Mouse (Mus musculus) myocyte (in vitro differentiated cells): ENCODE measurements around the gene Cnot4. TPM values are rescaled to one million over a fixed set of nuclear protein-coding genes. Genes with fewer than 3 reads are reported as not detected.

Source experiments
- H3K27me3 ChIP-seq: one replicate; pipeline ENCODE4 v1.6.1; 2011; ENCODE audit not compliant: control insufficient read depth, insufficient read depth, insufficient read length
- H3K36me3 ChIP-seq: one replicate; pipeline ENCODE4 v1.6.1; 2011; ENCODE audit not compliant: control insufficient read depth, insufficient read depth
- H3K4me2 ChIP-seq: one replicate; pipeline ENCODE4 v1.6.1; 2011; ENCODE audit warnings: low read depth, control low read depth
- H3K4me3 ChIP-seq: one replicate; pipeline ENCODE4 v1.5.1; 2011; ENCODE audit warnings: mild to moderate bottlenecking, control low read depth, moderate library complexity
- H3K79me2 ChIP-seq: one replicate; pipeline ENCODE4 v1.6.1; 2011; ENCODE audit not compliant: control insufficient read depth, insufficient read depth
- H3ac ChIP-seq: one replicate; pipeline ENCODE4 v1.6.1; 2011; ENCODE audit not compliant: control insufficient read depth, insufficient read length
- CEBPB ChIP-seq: IDR thresholded peaks from 2 replicates; pipeline ENCODE4 v1.6.1; 2011; ENCODE audit warnings: mild to moderate bottlenecking, moderate library complexity; ENCODE audit not compliant: poor library complexity, insufficient read depth, severe bottlenecking
- E2F4 ChIP-seq: IDR thresholded peaks from one replicate; pipeline ENCODE4 v1.6.1; 2011; ENCODE audit warnings: mild to moderate bottlenecking, control low read depth, moderate library complexity; ENCODE audit not compliant: insufficient read depth
- MAX ChIP-seq: IDR thresholded peaks from one replicate; pipeline ENCODE4 v1.6.1; 2011; ENCODE audit warnings: low read depth, mild to moderate bottlenecking, control low read depth
- MYOD1 ChIP-seq, 3 experiments: IDR thresholded peaks; one replicate each; pipeline ENCODE4 v1.6.1; 2011; ENCODE audit warnings: control low read depth in 2 of 3, low read depth in 2 of 3, mild to moderate bottlenecking in 2 of 3, moderate library complexity in 1 of 3; ENCODE audit not compliant: insufficient read length in 2 of 3, control insufficient read depth in 1 of 3
- MYOG ChIP-seq, 3 experiments: IDR thresholded peaks; one replicate each; pipeline ENCODE4 v1.6.1; 2011; ENCODE audit warnings: control low read depth in 2 of 3, low read depth in 2 of 3, mild to moderate bottlenecking in 2 of 3; ENCODE audit not compliant: insufficient read length in 2 of 3, control insufficient read depth in 1 of 3, insufficient read depth in 1 of 3
- POLR2A ChIP-seq: IDR thresholded peaks from one replicate; pipeline ENCODE4 v1.6.1; 2011; ENCODE audit warnings: low read depth, mild to moderate bottlenecking, control low read depth, moderate library complexity; ENCODE audit not compliant: insufficient read length
- POLR2AphosphoS2 ChIP-seq: IDR thresholded peaks from one replicate; pipeline ENCODE4 v1.6.1; 2011; ENCODE audit warnings: low read depth, control low read depth; ENCODE audit not compliant: insufficient read length
- REST ChIP-seq: IDR thresholded peaks from one replicate; pipeline ENCODE4 v1.6.1; 2011; ENCODE audit warnings: mild to moderate bottlenecking, control low read depth, moderate library complexity; ENCODE audit not compliant: insufficient read depth, insufficient read length
- SRF ChIP-seq: IDR thresholded peaks from one replicate; pipeline ENCODE4 v1.6.1; 2011; ENCODE audit warnings: low read depth; ENCODE audit not compliant: control insufficient read depth, insufficient read length
- TCF12 ChIP-seq: IDR thresholded peaks from one replicate; pipeline ENCODE4 v1.6.1; 2011; ENCODE audit warnings: mild to moderate bottlenecking, control low read depth; ENCODE audit not compliant: poor library complexity, insufficient read depth, severe bottlenecking
- TCF3 ChIP-seq: IDR thresholded peaks from one replicate; pipeline ENCODE4 v1.6.1; 2011; ENCODE audit warnings: low read depth, control low read depth; ENCODE audit not compliant: insufficient read length
- USF1 ChIP-seq: IDR thresholded peaks from one replicate; pipeline ENCODE4 v1.6.1; 2011; ENCODE audit warnings: low read depth, mild to moderate bottlenecking, control low read depth, moderate library complexity
- polyA plus RNA-seq: library from polyadenylated mRNA; unstranded; fragments of >200 nt; fragmentation: generic; extraction: Trizol; gene quantifications from one replicate; pipeline ENCODE4 v1.2.1, GENCODE M21; 2012; ENCODE audit warnings: missing spikeins

Gene Cnot4
- polyA plus RNA-seq, 1 experiment: 7.9 TPM

DNA sequence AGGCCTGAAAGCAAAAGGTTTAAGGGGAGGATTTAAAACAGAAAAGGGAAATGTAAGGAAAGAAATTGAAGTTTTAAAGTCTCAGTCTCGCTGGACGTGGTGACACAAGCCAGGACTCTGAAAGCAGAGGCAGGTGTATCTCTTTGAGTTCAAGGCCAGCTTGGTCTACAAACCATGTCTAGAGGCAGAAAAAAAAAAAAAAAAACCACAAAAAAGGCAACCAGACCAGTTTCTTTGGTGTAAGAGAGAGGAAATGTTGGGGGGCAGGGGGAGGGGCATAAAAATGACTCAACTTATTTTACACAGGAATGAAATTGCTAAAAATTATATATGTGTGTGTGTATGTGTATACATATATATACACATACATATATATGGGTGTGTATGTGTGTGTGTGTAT, 1.3 kb upstream of the Cnot4 start:
- Histone ChIP-seq H3K79me2 (peaks cover 33% of the 10 kb centered on the region), H3K4me3 (peak overlapping the region; percentile 88), H3K4me2 (peak overlapping the region; percentile 90), H3K36me3 (no peaks in the 10 kb centered on the region), H3K27me3 (no peaks in the 10 kb centered on the region), H3ac (no peak overlapping the region)
- TF ChIP-seq MYOD1 (IDR thresholded peaks at IDR 0.05; ENCODE audit: control insufficient read depth in 1 of 3, insufficient read length in 2 of 3, low read depth in 2 of 3) (no peak), MAX (no peak), E2F4 (no peak), POLR2A (no peak), POLR2AphosphoS2 (no peak), CEBPB (no peak), TCF3 (no peak), USF1 (no peak), TCF12 (no peak), SRF (no peak), REST (no peak), MYOG (IDR thresholded peaks at IDR 0.05; ENCODE audit: control insufficient read depth in 1 of 3, insufficient read depth in 1 of 3, insufficient read length in 2 of 3, low read depth in 2 of 3) (no peak)

- Histone ChIP-seq H3K4me2 (peak overlapping the region; percentile 89), H3K4me3 (peak overlapping the region; percentile 88), H3K79me2 (peaks cover 49% of the 10 kb centered on the region), H3K36me3 (no peaks in the 10 kb centered on the region), H3K27me3 (no peaks in the 10 kb centered on the region), H3ac (peak overlapping the region; percentile 27)
- no peak for TF ChIP-seq POLR2AphosphoS2
- TF ChIP-seq MYOG (IDR thresholded peaks at IDR 0.05; ENCODE audit: control insufficient read depth in 1 of 3, insufficient read depth in 1 of 3, insufficient read length in 2 of 3, low read depth in 2 of 3): no peak
- no peak for TF ChIP-seq MAX
- no peak for TF ChIP-seq MYOD1 (IDR thresholded peaks at IDR 0.05; ENCODE audit: control insufficient read depth in 1 of 3, insufficient read length in 2 of 3, low read depth in 2 of 3)
- no peak for TF ChIP-seq POLR2A
- no peak for TF ChIP-seq TCF12
- no peak for TF ChIP-seq SRF
- no peak for TF ChIP-seq CEBPB
- TF ChIP-seq REST: no peak
- no peak for TF ChIP-seq TCF3
These were observed 312 bp downstream of the Cnot4 start for GRCm38 (mm10) chr6:35133246-35133578.

GRCm38 (mm10) chr6:35132806-35133205, 718 bp downstream of the Cnot4 start:
- Histone ChIP-seq H3K27me3 (no peaks in the 10 kb centered on the region), H3K79me2 (peaks cover 53% of the 10 kb centered on the region), H3K4me2 (peak overlapping the region; percentile 89), H3ac (peak overlapping the region; percentile 27), H3K4me3 (peak overlapping the region; percentile 88), H3K36me3 (no peaks in the 10 kb centered on the region)
- no peak for TF ChIP-seq MYOD1 (IDR thresholded peaks at IDR 0.05; ENCODE audit: control insufficient read depth in 1 of 3, insufficient read length in 2 of 3, low read depth in 2 of 3)
- TF ChIP-seq CEBPB: no peak
- no peak for TF ChIP-seq POLR2AphosphoS2
- no peak for TF ChIP-seq MYOG (IDR thresholded peaks at IDR 0.05; ENCODE audit: control insufficient read depth in 1 of 3, insufficient read depth in 1 of 3, insufficient read length in 2 of 3, low read depth in 2 of 3)
- TF ChIP-seq MAX: no peak
- TF ChIP-seq USF1: no peak
- TF ChIP-seq TCF12: no peak
- TF ChIP-seq SRF: no peak
- TF ChIP-seq POLR2A: no peak
- TF ChIP-seq TCF3: no peak
- no peak for TF ChIP-seq REST
- TF ChIP-seq E2F4: no peak

- TF ChIP-seq REST (no peak), MAX (no peak), MYOG (IDR thresholded peaks at IDR 0.05; ENCODE audit: control insufficient read depth in 1 of 3, insufficient read depth in 1 of 3, insufficient read length in 2 of 3, low read depth in 2 of 3) (no peak), CEBPB (no peak)
- H3K79me2 ChIP-seq: peaks cover 92% of the 10 kb centered on the region
- H3K27me3 ChIP-seq: no peaks in the 10 kb centered on the region
- H3ac ChIP-seq: no peak overlapping the region
- H3K4me2 ChIP-seq: no peak overlapping the region
- H3K4me3 ChIP-seq: no peak overlapping the region
- no peaks in the 10 kb centered on the region for H3K36me3 ChIP-seq
These were observed 11.0 kb downstream of the Cnot4 start for GRCm38 (mm10) chr6:35122488-35122887.

DNA sequence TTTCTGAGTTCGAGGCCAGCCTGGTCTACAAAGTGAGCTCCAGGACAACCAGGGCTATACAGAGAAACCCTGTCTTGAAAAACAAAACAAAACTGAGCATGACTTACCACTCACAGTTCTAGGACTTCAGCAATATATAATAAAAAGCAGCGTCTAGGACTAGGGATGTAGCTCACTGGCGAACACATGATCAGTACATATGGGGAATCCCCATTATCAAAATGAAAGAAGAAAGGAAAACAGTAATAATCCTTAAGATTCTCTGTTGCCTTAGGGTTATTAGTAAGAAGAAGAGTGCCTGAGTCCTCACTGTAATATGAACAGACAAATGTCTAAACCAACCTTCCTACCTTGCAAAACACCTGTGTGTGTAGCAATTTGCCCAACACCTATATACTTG, 11.6 kb downstream of the Cnot4 start:
- H3ac ChIP-seq: no peak overlapping the region
- no peak overlapping the region for H3K4me2 ChIP-seq
- H3K27me3 ChIP-seq: no peaks in the 10 kb centered on the region
- TF ChIP-seq SRF (no peak), MYOD1 (IDR thresholded peaks at IDR 0.05; ENCODE audit: control insufficient read depth in 1 of 3, insufficient read length in 2 of 3, low read depth in 2 of 3) (no peak), POLR2A (no peak), TCF12 (no peak), POLR2AphosphoS2 (no peak), MYOG (IDR thresholded peaks at IDR 0.05; ENCODE audit: control insufficient read depth in 1 of 3, insufficient read depth in 1 of 3, insufficient read length in 2 of 3, low read depth in 2 of 3) (no peak), E2F4 (no peak), USF1 (no peak), TCF3 (no peak), REST (no peak), CEBPB (no peak)
- H3K4me3 ChIP-seq: no peak overlapping the region
- H3K36me3 ChIP-seq: no peaks in the 10 kb centered on the region
- H3K79me2 ChIP-seq: peaks cover 92% of the 10 kb centered on the region
